Mouse (Mus musculus): ENCODE measurements around the gene H2-M5.
"Not testable (repeated sequence)": the region's sequence is repeated elsewhere in the genome, so short reads cannot be mapped to it uniquely, and the experiment has no call there.

Gene H2-M5

DNA sequence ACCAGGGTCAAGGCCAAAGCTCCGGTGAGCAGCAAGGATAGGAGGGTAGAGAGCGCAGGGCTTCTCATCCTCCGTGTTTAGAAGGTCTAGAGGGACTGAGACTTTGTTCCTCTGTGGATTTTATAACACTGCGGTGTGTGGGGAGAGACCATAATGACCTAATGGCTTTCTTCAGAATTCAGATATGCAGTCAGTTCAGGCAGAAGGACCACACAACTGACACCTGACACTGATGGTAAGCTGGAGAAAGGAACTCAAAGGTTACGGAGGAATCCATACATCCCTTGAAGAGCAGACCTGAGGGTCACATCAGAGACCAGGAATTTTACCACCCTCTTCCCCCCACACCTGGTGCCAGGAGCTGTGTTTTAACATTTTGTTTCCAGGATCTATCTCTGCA lies at the start of gene H2-M5:
Gene H2-M5, minus strand, starts transcription at position 101 of the 400 bp plus-strand sequence.
- DNase-seq: no peak

DNA sequence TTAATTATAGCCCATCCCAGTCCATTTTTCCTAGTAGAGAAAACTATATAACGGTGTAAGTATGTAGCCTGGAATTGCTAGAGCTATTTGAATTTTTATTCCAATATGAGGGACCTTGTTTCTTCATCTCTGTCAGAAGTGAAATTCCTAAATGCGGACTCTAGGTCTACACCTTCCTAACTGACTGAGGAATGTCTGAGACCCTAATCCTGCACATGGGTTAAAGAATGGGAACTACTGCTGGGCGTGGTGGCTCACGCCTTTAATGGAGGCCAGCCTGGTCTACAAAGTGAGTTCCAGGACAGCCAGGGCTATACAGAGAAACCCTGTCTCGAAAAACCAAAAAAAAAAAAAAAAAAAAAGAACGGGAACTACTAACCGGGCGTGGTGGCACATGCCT lies 39.8 kb upstream of the H2-M5 start:
- DNase-seq: no peak

DNA sequence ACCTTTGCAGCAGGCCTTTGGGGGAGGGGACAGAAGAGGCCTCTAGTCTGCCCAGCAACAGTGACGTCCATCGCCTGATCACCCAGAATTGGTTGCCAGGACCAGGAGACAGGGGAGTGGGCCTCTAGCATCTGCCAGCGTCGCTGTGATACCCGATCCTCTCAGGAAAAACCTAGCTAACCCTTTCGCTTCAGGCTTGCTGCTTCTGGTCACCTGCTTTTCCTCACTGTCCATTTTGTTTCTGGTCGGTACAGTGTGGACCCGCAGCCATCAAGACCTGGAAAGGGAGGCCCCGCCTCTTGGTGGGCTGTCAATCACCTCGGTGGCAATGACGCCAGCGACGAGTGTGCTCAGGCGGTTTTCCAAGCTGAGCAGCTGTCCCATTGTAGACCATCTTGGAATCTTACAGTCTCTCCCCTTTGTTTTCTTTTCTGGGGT lies 39.4 kb upstream of the H2-M5 start:
- peak; percentile 96 for DNase-seq

DNA sequence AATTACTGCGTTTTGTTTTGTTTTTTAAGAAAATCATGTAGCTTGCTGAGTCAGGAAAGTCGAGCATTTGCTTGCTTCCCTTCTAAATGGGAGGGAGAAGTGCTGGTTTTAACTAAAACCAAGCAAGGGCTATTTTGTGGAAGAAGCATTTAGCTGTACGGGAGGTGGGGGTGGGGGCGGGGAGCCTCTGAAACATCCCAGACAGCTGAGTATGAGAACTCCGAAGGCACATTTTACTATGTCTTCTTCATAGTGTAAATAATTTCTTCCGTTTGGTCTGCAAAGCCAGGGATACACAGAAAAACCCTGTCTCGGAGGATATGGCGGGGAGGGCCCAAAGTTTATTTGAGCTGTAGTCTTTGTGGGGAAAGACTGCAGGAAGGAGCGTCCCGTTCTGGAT lies 38.9 kb upstream of the H2-M5 start:
- no peak for DNase-seq

DNA sequence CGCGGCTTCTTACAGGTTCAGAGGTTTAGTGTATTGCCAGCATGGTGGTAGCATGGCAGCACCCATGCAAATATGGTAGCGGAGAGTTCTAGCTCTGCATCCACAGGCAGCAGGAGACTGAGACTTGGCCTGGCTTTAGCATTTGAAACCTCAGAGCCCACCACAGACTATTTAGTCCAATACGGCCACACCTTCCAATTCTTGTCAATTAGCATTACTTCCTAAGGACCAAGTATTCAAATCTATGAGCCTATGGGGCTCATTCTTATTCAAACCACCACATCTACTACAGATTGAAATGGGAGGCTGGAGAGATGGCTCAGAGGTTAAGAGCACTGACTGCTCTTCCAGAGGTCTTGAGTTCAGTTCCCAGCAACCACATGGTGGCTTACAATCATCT lies 38.1 kb upstream of the H2-M5 start:
- no peak for DNase-seq

DNA sequence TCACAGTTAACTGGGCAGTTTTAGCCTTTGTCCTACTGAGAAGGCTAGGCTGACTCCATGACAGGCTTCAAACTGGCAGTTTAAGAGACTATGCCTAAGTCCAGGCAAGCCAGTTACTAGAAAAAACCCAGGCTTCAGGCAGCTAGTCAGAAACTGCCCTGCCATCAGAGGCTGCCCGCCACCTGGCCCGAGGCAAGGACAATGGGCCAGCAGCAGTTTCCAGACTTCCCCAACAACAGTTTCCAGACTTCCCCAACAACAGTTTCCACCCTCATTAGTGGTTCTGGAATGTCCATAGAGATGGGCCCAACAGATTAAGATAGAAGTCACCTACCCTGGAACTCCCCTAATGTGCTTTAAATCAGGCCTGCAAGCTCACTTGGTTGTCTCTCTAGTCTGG lies 37.1 kb upstream of the H2-M5 start:
- DNase-seq: no peak

DNA sequence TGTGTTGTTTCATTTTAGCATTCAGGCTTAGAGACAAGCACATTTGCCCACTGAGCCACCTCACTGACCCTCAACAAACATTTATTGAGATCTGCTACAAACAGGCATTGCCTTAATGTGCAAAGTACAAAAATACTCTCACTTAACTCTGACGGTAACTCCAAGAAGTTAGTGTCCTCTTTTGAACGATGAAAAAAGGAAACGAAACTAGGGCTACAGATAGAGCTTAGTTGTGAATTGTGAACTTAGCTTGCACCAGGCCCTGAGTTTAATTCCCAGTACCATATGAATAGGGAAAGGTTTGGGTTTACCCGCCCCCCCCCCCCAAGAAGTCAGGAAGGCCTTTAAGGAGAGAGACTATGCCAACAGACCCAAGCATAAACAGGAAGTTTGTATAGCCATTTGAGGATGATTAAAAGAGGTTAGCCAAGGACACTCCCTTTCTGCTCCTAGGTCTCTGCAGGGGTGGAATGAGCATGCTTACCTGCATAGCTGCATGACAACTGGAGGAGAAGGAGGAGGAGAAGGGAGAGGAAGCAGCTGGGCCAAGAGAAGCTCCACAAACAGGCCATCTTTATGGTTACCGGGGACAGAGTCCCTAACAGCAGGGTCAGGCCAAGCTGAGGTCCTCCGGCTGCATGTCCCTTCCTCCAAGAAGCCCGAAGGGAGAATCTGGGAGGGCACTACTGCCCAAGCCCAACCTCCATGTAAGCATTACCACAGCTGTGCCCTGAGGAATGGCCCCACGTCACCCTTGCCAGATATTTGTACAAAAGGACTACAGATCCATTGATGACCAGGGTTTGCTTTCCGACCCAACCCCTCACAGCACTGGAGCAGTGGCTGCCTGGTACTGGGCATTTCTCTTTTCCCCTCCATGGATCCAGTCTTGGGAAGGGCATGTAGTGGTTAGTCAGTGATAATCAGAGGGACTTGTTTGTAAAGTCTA lies 33.6 kb upstream of the H2-M5 start, which contains the start of gene Mog:
Gene Mog, minus strand, starts transcription at position 771 of the 949 bp plus-strand sequence.
- no peak for DNase-seq

DNA sequence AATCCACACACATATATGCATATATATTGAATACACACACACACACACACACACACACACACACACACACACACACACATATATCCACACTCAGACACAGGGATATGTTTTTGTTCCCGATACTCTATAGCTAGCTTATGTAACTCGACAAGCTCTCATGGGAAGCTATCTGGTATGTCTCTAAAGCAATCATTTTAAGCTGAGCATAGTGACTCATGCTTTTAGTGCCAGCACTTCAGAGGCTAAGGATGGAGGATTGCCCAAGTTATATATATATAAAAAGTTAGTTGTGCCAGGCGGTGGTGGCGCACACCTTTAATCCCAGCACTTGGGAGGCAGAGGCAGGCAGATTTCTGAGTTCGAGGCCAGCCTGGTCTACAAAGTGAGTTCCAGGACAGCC lies 29.9 kb upstream of the H2-M5 start:
- not testable (repeated sequence) for DNase-seq

DNA sequence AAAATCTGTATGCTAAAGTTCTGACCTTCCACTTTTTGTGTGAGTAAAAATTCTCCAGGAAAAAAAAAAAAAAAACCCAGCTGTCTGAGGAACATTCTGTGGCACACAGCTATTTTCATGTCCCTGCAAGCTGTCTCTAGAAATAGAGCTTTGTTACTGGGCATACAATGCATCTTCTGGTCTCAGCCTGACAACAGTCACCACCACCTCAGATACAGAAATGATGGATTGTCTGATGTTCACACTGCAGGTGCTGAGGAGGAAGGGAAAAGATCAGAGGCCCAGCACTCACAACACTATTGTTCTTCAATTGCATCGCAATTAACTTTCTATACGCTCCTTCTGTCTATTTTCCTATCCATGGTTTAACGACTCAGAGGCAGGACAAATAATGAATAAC lies 29.0 kb upstream of the H2-M5 start:
- no peak for DNase-seq

DNA sequence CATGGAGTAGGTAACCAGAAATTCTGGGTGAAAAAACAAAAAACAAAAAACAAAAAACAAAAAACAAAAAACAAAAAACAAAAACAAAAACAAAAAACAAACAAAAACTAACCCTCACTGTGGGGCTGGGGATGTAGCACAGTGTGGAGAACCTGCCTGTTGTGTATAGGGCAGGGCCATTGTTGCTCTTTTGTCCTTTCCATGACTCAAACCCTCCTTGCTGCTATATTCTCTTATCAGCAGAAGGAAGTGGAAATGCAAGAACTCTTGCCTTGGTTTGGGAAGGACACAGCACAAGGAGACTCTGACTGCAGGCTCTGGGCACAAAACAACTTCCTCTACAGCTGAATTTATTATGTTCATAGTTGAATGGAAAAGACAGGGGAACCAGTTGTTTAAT lies 27.0 kb upstream of the H2-M5 start:
- no peak for DNase-seq

DNA sequence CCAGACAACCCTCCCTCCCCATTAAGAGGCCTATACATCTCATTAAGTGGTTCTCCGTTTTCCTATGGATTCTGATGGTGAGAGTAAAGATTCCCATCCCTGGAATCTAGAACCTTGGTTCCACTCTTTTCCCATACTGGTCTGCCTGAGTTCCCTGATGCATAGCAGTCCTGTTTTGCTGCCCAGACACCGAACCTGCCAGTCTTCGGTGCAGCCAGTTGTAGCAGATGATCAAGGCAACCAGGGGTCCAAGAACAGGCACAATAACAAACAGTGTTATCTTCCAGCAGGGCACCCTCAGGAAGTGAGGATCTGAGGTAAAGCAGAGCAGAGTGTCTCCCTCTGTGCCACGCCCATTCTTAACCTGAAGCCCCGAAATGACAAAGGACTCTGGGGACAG lies 22.8 kb upstream of the H2-M5 start:
- DNase-seq: no peak

DNA sequence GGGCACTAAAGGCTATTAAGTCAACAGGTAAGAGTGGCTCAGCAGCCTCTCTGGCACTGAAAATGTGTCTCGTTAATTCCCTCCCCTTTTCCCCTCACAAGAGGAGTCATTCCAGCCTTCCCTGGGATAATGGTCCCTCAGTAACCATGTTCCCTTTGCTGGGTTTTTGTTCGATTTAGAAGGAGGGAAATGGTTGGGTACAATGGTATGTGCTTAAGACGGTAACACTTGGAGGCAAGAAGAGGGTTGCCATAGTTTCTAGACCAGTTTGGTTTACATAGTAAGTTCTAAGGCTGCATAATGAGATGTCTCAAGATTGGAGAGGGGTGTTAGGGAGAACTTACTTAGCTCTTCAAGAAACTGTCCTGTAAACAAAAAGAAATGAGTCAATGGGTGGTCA lies 22.4 kb upstream of the H2-M5 start:
- no peak for DNase-seq

DNA sequence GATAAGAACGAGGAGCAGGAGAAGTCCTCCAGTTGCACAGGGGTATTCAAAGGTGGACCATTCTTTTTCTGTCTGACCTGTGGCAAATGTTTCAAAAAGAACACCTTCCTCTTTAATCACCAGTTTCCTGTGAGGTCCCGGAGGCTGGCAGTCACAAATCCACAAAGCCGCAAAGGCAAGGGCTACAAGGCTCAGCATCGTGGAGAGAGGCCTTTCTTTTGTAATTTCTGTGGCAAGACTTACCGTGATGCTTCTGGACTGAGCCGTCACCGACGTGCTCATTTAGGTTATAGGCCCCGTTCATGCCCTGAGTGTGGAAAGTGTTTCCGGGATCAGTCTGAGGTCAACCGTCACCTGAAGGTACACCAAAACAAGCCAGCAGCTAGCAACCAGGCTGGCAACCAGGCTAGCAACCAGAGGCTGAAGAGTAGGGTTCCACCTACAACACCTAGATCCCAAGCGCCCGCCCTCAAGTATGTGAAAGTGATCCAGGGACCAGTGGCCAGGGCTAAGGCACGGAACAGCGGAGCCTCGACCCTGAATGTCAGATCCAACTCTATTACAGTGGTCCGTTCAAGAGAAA lies 20.2 kb upstream of the H2-M5 start:
- DNase-seq: no peak

DNA sequence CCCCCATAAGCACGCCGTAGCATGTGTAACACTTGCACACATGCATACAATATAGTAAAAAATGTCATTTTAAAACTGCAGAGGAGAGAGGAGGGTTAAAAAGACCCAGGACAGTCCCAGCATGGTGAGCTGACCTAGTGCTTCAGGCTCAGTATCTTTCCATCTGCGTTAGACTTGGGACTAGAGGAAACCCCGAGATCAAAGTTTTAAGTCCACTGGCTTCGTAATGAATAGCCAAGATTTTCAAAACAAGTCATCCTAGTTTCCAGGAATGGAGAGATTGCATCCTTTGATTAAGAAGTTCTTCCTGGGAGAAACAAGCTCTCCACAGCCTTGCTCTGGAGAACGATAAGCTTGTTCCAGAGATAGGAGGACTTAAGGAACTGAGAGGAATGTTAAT lies 18.8 kb upstream of the H2-M5 start:
- DNase-seq: no peak

DNA sequence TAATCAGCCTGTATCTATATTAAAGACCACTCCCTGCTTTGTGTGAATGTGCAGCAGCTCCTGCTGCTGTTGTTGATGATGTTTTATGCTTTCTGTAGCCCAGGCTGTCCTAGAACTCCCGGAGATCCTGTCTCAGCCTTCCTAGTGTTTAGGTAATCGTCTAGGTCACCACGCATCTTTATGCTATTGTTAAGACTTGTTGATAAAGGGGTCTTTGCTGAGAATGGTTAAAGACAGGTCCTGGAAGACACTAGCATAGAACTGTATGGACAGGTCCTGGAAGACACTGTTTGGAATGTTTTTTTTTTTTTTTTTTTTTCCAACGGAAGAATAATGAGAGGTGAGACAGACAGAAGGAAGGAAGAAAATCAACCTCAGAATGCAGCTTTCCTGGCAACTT lies 14.0 kb upstream of the H2-M5 start:
- no peak for DNase-seq

DNA sequence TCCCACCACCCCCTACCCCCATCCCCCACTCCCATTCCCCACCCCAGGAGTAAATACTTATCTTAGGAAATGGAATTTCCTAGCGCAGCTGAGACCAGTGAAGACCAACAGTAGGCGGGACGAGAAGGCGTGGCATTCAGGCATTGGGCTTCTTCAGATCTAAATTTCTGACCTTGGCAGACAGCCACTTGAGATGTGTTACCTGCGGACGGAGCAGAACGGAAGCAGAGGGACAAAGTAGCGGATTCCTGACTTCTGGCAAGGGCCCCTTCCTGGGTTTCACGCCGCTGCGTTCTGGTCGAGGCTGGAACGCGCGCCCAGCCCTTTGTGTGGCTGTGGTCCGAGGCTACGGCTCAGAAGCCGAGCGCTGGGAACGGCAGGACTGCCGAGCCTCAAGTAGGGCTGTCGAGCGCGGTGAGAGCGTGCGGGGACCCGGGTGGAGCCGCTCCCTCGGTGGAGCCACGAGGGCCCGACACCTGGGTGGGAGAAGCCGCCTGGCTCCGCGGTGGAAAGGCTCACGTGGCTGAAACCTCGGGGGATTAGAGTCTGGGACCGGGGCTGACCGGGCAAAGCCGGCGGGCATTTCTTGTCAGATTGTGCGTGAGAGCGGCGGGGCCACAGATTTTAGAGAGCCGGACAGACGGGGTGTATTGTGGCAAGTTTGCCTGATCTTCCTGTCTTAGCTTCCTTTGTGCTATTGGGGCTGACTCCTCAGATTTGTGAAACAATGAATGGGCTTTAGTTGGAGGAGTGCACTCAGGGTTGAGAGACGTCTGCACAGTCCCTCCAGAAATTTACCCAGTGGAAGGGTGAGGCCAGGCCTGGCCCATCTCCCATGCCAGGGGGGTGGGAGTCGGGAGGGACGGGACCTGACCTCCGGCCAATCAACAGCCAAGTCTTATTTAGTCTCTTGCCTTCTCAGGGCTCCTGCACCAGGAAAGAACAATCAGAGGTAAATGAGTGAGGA lies 13.3 kb upstream of the H2-M5 start:
- peak; percentile 22 for DNase-seq

DNA sequence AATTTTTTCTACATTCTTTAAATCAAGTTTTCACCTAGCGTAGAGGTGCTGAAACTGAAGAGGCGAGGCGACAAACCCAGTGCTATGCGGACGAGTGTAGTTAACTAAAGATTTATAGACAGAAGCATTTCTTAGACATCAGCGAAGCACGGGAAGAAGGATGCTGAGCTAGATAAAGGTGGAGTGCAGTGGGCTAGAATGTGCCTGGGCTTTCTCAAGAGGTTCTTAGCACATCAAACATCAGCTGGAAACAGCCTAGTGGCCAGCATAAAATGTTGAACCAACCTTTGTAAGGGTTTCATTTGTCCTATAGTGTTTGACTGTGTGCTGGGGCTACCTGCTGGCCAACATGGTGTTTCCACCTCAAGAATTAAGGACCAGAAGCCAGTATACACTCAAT lies 11.5 kb upstream of the H2-M5 start, which contains the start of gene Zfp57:
Gene Zfp57, plus strand, starts transcription at position 301 of the 400 bp plus-strand sequence.
- DNase-seq: no peak

DNA sequence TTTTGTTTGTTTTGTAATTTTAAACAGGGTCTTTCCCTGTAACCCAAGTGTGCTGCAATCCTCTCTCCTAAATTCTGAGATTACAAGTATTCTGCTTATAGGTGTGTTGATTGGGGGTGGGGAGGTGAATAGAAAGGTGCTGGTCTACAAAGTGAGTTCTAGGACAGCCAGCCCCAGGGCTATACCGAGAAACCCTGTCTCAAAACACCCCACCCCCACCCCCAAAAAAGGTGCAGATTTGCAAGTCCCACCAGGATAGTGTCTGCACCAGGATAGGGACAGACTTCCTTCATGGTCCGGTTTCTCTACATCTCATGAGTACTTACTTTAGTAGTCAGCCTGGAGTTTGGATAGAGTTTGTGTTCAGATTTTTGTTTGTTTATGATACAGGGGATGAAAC lies 9.1 kb upstream of the H2-M5 start:
- DNase-seq: no peak

DNA sequence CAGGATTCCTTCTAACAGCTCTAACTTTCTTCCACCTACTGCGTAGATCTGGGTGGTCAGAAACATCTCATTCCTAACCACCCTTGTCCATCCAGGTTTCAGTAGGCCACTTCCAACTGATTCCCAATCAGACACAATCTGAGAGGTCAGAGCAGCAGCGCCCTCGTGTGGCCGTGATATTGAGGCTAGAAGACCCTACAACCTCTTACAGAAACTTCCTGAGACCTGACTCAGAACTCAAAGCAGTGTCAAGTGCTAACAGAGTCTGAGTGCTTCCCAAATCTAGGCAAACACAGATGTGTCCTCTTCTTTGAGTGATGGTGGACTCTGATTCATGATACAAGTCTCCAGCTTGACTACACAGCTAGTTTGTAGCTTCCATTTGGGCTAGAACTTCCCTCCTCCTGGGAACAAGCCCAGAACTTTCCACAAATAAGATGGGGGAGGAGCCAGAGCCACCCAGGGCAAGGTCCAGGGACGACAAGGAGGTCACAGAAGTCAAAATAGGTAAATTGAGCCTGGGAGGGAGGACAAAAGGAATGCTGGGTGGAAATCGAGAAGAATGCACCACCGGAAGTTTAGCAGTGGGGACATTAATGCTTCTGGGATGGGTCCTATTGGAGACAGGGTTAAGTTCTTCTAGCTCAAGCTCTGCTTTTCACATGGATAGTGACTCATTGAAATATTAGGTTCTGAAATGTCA lies 7.8 kb upstream of the H2-M5 start:
- DNase-seq: peak; percentile 64

DNA sequence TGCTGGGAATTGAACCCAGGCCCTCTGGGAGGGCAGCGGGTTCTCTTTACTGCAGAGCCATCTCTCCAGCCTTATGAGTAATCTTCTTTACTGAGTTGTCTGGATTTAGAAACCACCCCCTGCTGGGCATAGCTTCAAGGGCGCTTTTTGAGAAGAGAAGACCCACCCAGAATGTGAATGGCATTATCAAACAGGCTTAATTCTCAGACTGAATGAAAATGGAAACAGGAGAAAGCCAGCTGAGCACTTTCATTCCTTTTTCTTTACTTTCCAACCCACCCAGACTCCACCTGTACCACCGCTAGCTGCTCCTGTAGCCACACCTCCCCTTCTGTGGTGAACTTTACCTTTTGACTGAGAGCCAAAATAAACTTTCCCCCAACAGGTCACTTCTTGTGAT lies 6.1 kb upstream of the H2-M5 start:
- DNase-seq: no peak

DNA sequence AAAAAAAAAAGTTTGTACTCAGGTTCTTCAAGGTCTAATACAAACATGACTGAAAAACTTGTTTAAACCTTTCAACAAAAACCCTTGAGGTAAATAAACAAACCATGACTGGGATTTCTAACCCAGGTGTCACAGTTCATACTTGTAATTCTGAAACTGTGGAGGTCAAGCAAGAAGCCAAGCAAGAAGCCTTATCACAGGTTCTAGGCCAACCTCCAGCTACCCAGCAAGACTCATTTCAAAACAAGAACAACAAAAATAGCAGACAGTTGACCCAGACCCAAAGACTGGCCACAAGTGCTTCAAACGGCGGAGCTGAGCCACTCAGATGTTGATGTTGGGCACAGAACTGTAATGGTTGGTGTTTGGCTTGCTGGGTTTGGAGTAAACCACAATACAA lies 5.2 kb upstream of the H2-M5 start:
- DNase-seq: no peak

DNA sequence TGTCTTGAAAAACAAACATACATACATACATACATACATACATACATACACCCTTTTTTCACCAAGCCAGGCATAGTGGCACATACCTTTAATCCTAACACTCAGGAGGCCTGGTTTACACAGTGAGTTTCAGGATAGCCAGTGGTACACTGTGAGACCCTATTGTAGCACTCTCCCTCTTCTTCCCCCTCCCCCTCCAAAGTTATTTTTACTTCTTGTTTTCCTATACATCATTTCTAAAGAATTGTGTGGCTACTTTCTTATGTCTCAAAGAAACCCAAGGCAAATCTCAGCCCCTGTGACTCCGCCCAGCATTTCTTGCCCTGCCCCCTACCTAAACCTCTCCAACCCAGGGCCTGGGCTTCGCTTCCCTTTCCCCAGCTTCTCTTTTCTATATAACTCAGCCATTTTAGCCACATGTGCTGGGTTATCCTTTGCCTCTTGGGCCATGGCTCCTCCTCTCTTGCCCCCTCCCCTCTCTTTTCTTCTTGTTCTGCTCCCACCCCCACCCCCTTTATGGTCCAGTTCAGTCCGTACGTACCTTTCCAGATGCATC lies 4.5 kb upstream of the H2-M5 start:
- DNase-seq: no peak

Data from cerebellum, adult 8-10 months (tissue).